Mouse (Mus musculus): ENCODE measurements around the gene Cabcoco1. TPM values are rescaled to one million over a fixed set of nuclear protein-coding genes. Genes with fewer than 3 reads are reported as not detected.

Gene Cabcoco1
- polyA plus RNA-seq, 1 experiment from 2014 or later: 23.1 TPM

DNA sequence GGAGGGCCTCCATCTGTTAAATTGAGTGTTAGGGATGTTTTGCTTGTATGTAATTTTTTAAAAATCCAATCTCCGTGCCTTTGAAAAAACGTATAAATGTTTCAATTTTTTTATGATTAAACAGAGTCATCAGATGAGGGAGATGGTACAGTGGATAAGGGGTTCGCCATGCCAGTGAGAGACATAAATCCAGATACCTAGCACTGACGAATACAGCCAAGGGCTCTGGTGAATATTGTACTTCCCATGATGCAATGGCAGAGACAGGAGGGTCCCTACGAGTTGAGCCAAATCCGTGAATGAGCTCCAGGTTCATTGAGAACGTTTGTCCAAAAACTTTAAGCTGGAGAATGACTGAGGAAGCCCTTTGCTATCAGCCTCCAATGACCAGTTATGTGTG lies 9.6 kb upstream of the Cabcoco1 start:
- H3K9me3 ChIP-seq (replicated peaks): no peaks in the 10 kb centered on the region
- no peaks in the 10 kb centered on the region for H3K36me3 ChIP-seq
- no peak overlapping the region for H3K4me3 ChIP-seq
- no peak overlapping the region for H3K9ac ChIP-seq
- no peak overlapping the region for H3K27ac ChIP-seq (ENCODE audit: poor library complexity, severe bottlenecking)
- H3K4me2 ChIP-seq: no peak overlapping the region
- H3K27me3 ChIP-seq (replicated peaks): no peaks in the 10 kb centered on the region
- H3K4me1 ChIP-seq (replicated peaks): no peaks in the 10 kb centered on the region
- 83% methylated on average over 7 of the region's 7 CpGs for WGBS
- ATAC-seq (ENCODE audit: insufficient number of reproducible peaks, low FRiP score): no peak

DNA sequence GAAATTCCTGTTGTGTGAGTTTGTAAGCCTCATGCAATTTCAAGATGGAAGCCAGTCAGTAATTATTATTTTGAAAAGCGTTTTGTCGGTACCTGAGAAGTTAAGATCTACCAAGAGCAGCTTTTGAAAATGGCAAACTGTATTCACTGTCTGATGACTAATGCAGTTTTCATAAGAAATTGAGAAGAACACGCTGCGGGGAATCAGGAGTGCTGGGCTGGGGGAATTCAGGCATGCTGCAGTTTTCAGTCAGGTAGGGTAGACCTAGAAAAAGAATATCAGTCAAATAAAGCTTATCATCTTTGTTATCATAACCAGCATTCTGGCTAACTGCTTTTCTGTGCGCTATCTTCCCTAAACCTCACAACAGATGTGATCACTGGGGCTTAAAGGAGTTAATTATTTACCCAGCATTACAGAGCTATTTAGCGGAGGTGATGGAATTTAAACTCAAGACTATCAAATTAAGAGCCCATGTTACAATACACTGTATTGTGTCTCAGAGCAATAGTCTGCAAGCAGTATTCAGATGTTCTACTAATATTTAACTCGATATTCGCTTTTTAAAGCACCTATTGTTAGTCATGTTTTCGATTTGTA lies 9.1 kb upstream of the Cabcoco1 start:
- no peak overlapping the region for H3K4me3 ChIP-seq
- no peaks in the 10 kb centered on the region for H3K36me3 ChIP-seq
- no peak overlapping the region for H3K4me2 ChIP-seq
- 84% methylated on average over 9 of the region's 9 CpGs for WGBS
- H3K27me3 ChIP-seq (replicated peaks): no peaks in the 10 kb centered on the region
- H3K9me3 ChIP-seq (replicated peaks): no peaks in the 10 kb centered on the region
- no peaks in the 10 kb centered on the region for H3K4me1 ChIP-seq (replicated peaks)
- no peak overlapping the region for H3K9ac ChIP-seq
- no peak overlapping the region for H3K27ac ChIP-seq (ENCODE audit: poor library complexity, severe bottlenecking)
- no peak for ATAC-seq (ENCODE audit: insufficient number of reproducible peaks, low FRiP score)

DNA sequence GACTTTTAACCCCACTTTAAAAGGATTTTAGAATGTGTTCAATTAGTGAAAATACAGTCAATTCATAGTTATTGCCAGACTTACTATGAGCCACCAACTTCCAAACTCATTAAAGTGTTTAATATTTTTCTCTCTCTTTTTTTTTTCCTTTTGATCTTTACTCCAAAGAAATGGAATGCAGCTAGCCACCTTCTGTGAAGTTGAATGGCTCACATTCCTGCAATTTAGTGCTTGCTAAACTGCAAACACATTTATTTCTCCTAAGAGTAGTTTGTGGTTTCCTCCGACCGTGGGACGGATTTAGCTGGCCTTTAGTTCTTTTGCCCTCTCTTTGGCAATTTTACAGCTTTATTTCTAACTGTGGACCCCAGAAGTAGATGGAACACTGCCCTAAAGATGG lies 1.4 kb upstream of the Cabcoco1 start:
- no peak overlapping the region for H3K4me3 ChIP-seq
- no peaks in the 10 kb centered on the region; the same call in 1 of the 2 replicates for H3K9me3 ChIP-seq (replicated peaks)
- H3K4me2 ChIP-seq: no peak overlapping the region
- H3K4me1 ChIP-seq (replicated peaks): peaks cover 12% of the 10 kb centered on the region
- WGBS: 88% methylated on average over 3 of the region's 3 CpGs
- H3K27me3 ChIP-seq (replicated peaks): no peaks in the 10 kb centered on the region
- no peak for ATAC-seq (ENCODE audit: insufficient number of reproducible peaks, low FRiP score)
- no peaks in the 10 kb centered on the region for H3K36me3 ChIP-seq
- H3K9ac ChIP-seq: no peak overlapping the region
- no peak overlapping the region for H3K27ac ChIP-seq (ENCODE audit: poor library complexity, severe bottlenecking)

DNA sequence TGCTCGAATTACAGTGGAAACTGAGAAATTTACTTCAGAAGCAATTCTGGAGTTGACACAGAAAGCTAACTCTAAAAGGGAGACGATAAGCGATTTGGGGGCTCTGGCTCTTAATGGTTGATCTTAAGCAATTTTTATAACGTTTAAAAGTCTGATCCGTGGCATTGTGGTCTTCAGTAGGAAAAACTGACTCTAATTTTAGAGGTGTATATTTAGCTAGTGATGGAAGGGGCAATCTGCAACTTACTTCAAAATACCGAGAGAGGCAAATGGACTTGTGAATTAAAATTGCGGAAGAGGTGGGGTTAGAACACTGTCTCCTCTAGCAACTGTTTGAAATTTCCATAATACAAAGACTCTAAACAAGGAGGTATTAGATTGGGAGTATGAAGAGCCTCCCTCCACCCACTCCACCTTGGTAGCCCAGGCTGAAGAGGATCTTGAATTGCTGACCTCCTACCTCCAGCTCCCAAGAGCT lies 286 bp upstream of the Cabcoco1 start:
- peak overlapping the region; percentile 58 for H3K9ac ChIP-seq
- H3K9me3 ChIP-seq (replicated peaks): no peaks in the 10 kb centered on the region; the same call in 1 of the 2 replicates
- peak overlapping the region; percentile 36 for H3K27ac ChIP-seq (ENCODE audit: poor library complexity, severe bottlenecking)
- peak overlapping the region; percentile 45 for H3K4me3 ChIP-seq
- no peaks in the 10 kb centered on the region for H3K36me3 ChIP-seq
- H3K4me2 ChIP-seq: peak overlapping the region; percentile 67
- H3K27me3 ChIP-seq (replicated peaks): no peaks in the 10 kb centered on the region
- peaks cover 12% of the 10 kb centered on the region for H3K4me1 ChIP-seq (replicated peaks)
- ATAC-seq (ENCODE audit: insufficient number of reproducible peaks, low FRiP score): no peak
- 38% methylated on average over 7 of the region's 7 CpGs for WGBS

DNA sequence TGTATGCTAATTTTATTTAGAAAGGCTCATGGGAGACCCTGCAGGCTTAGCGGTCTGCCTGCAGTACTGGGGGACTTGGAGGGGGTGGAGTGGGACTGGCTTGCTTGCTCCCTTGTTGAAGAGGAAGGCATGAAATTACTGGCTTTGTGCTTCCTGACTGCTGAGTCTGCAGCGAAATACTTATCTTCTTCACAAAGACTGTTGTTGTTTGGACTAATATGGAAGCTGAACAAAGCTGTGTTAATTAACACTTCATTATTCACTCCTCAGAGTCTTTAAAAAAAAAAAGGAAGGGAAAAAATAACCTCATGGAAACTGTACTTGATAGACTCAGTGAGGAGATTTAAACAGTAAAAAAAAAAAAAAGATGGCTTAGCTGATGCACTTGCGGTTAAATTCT lies 1.1 kb downstream of the Cabcoco1 start:
- ATAC-seq (ENCODE audit: insufficient number of reproducible peaks, low FRiP score): no peak
- Histone ChIP-seq H3K27me3 (replicated peaks) (no peaks in the 10 kb centered on the region), H3K4me3 (no peak overlapping the region), H3K36me3 (no peaks in the 10 kb centered on the region), H3K9ac (no peak overlapping the region), H3K4me2 (peak overlapping the region; percentile 67; the same call in 1 of the 2 replicates), H3K4me1 (replicated peaks) (peaks cover 12% of the 10 kb centered on the region), H3K9me3 (replicated peaks) (no peaks in the 10 kb centered on the region; the same call in 1 of the 2 replicates), H3K27ac (ENCODE audit: poor library complexity, severe bottlenecking) (no peak overlapping the region; the same call in 1 of the 2 replicates)
- WGBS: 54% methylated on average over 3 of the region's 3 CpGs

DNA sequence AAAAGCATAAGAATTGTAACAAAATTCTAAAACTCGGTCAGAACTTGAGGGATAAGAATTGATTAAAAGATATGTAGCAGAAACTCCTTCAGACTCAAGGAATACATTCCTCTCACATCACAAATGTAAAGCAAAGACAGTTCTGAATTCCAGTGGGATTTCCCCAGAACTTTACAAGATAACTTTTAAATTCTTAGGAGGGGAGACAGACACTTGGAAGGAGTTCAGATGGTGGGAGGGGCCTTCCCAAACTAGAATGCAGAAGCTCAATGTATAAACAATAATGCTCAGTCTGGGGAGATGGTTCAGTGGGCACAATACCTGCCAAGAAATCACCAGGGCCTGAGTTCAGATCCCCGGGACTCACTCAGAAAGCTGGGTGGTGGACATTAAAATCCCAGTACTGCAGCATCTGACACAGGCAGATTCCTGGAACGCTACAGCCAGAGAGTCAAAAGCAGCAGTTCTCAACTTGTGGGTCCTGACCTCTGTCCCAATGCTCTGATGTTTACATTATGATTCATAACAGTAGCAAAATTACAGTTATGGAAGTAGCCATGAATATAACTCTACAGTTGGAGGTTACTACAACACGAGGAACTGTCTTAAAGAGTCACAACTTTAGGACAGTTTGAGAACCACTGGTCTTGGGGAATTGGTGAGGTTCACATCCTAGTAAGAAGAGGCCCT lies 4.3 kb downstream of the Cabcoco1 start:
- H3K4me1 ChIP-seq (replicated peaks): peaks cover 12% of the 10 kb centered on the region
- no peak overlapping the region for H3K4me2 ChIP-seq
- ATAC-seq (ENCODE audit: insufficient number of reproducible peaks, low FRiP score): no peak
- no peaks in the 10 kb centered on the region for H3K9me3 ChIP-seq (replicated peaks)
- no peaks in the 10 kb centered on the region for H3K27me3 ChIP-seq (replicated peaks)
- H3K27ac ChIP-seq (ENCODE audit: poor library complexity, severe bottlenecking): peak overlapping the region; percentile 47; the same call in 1 of the 2 replicates
- 68% methylated on average over 4 of the region's 4 CpGs for WGBS
- no peaks in the 10 kb centered on the region for H3K36me3 ChIP-seq
- H3K4me3 ChIP-seq: no peak overlapping the region
- H3K9ac ChIP-seq: no peak overlapping the region

DNA sequence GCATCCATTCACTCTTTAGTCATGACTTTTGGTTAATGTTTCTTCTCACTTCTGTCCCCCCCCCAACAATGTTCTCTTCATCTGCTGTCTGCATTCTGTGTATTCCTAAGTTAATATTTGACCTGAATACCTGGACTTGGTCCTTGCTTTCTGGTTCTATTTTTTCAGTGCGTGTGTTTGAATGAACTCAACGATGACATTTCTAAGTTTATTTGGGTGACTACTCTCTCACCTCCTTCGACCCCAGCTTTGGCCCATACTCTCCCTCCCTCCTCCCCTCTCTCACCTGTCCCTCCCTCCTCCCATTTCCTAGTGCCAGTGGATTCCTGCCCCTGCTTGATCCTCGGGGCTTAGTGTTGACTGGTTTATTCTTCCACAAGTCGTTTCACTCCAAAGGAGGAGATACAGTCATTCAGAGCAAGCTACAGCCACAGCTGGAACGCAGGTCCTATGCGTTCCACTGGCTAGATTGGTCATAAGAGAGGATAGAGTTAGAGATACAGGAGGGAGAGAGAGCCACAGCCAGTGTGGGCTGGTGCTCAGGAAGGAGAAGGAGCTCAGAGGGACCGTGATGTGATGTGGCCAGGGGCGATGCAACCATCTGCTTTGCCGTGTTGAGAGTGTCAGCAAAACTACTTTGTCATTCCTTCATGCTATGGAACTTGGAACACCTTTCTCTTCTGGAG lies 12.2 kb downstream of the Cabcoco1 start:
- no peaks in the 10 kb centered on the region for H3K36me3 ChIP-seq
- H3K9ac ChIP-seq: no peak overlapping the region
- no peaks in the 10 kb centered on the region for H3K9me3 ChIP-seq (replicated peaks)
- H3K4me1 ChIP-seq (replicated peaks): 0 out of 2 replicates have a peak, but pooled peaks cover 2% of the 10 kb centered on the region
- H3K27me3 ChIP-seq (replicated peaks): no peaks in the 10 kb centered on the region
- H3K4me3 ChIP-seq: no peak overlapping the region
- WGBS: 80% methylated on average over 10 of the region's 10 CpGs
- H3K27ac ChIP-seq (ENCODE audit: poor library complexity, severe bottlenecking): no peak overlapping the region
- H3K4me2 ChIP-seq: no peak overlapping the region
- no peak for ATAC-seq (ENCODE audit: insufficient number of reproducible peaks, low FRiP score)

DNA sequence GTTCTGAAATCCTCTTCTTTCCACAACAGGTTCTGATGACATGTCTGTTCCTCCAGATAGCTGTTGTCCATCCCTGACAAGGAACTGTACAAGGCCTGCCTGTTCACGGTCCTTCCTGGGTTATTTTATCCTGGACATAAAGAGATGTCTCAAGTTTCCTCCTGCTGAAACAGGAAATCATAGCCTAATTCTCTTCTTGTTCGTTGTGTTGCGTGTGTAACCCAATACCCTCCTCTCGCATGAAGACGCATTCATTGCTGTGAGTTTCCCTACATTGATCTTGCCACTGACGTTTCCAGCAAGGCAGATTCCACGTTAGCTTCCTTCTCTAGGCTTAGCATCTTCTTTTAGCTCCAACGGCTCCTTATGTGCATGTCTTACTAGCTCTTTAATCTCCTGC lies 12.7 kb downstream of the Cabcoco1 start:
- Histone ChIP-seq H3K4me2 (no peak overlapping the region), H3K36me3 (no peaks in the 10 kb centered on the region), H3K27me3 (replicated peaks) (no peaks in the 10 kb centered on the region), H3K4me3 (no peak overlapping the region), H3K9me3 (replicated peaks) (no peaks in the 10 kb centered on the region), H3K4me1 (replicated peaks) (0 out of 2 replicates have a peak, but pooled peaks cover 2% of the 10 kb centered on the region), H3K9ac (no peak overlapping the region), H3K27ac (ENCODE audit: poor library complexity, severe bottlenecking) (no peak overlapping the region)
- WGBS: 72% methylated on average over 8 of the region's 8 CpGs
- no peak for ATAC-seq (ENCODE audit: insufficient number of reproducible peaks, low FRiP score)

DNA sequence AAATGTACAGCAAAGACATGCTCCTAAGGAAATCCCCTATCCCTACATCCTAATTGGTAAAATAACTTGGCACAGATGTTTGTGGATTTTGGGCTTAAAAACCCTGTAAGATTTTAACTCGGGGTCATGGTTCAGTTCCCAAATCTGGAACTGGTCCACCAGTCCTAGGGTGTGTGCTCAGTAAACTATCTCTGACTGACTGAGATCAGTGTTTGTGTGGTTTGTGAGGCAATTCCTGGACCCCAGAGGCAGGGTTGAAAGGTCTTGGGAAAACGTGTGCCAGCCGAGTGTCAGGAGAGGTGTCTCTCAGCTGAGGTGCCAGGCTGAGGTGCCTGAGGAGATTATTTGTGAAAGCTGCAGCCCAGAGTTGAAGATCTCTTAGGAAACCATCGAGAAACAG lies 19.6 kb downstream of the Cabcoco1 start:
- H3K27ac ChIP-seq (ENCODE audit: poor library complexity, severe bottlenecking): no peak overlapping the region
- no peak overlapping the region for H3K4me2 ChIP-seq
- H3K4me1 ChIP-seq (replicated peaks): 0 out of 2 replicates have a peak, but pooled peaks cover 2% of the 10 kb centered on the region
- no peaks in the 10 kb centered on the region for H3K9me3 ChIP-seq (replicated peaks)
- H3K36me3 ChIP-seq: no peaks in the 10 kb centered on the region
- no peak for ATAC-seq (ENCODE audit: insufficient number of reproducible peaks, low FRiP score)
- WGBS: 69% methylated on average over 4 of the region's 4 CpGs
- H3K27me3 ChIP-seq (replicated peaks): no peaks in the 10 kb centered on the region
- no peak overlapping the region for H3K9ac ChIP-seq
- no peak overlapping the region for H3K4me3 ChIP-seq

DNA sequence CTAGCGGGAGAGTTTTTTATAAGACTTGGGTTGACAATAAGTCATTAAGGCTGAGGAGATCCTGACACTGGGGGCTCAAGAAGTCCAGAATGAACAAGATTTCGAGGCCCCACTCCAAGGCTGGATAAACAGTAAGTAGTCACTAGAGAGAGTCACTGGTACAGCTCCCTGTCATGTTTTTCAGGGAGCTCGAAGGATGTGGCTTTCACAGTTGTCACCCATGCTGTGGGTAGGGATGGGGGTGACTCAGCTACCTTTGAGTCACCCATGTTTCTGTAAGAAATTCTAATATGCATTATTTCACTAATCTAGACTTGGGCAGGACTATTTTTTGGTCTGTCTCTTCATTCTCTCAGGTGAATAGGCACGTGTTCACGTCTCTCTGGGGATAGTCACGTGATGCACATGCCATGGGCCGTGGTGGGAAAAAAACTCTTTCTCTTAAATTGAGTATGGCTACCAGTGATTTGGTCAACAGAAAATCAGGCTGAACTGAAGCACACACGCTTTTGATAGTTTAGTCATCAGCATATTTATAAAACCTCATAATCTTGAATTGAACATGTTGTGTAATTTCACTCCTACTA lies 29.2 kb downstream of the Cabcoco1 start:
- Histone ChIP-seq H3K27ac (ENCODE audit: poor library complexity, severe bottlenecking) (no peak overlapping the region), H3K36me3 (no peaks in the 10 kb centered on the region), H3K4me2 (no peak overlapping the region), H3K9ac (no peak overlapping the region), H3K4me1 (replicated peaks) (no peaks in the 10 kb centered on the region), H3K27me3 (replicated peaks) (no peaks in the 10 kb centered on the region), H3K9me3 (replicated peaks) (no peaks in the 10 kb centered on the region), H3K4me3 (no peak overlapping the region)
- no peak for ATAC-seq (ENCODE audit: insufficient number of reproducible peaks, low FRiP score)
- WGBS: 80% methylated on average over 8 of the region's 8 CpGs

DNA sequence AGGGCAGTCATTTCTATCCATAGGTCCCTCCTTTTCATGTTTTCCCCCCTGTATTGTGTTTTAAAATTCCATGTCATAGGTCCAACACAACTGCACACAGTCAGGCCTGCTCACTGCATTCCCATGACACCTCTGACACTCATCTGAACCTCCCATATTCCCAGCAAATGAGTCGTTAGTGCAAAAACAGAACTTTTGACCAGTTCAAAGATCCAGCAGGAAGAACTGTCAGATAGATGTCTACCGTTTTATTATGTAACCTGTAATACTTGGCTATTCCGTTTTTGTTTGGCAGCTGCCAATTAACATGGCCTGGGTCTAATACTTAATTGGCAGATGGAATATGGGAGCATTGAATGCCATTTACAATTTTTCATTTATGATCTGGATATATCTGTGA lies 34.0 kb downstream of the Cabcoco1 start:
- no peaks in the 10 kb centered on the region for H3K27me3 ChIP-seq (replicated peaks)
- ATAC-seq (ENCODE audit: insufficient number of reproducible peaks, low FRiP score): no peak
- H3K4me2 ChIP-seq: no peak overlapping the region
- no peak overlapping the region for H3K9ac ChIP-seq
- WGBS: 79% methylated on average over 3 of the region's 3 CpGs
- H3K27ac ChIP-seq (ENCODE audit: poor library complexity, severe bottlenecking): no peak overlapping the region
- H3K4me3 ChIP-seq: no peak overlapping the region
- H3K4me1 ChIP-seq (replicated peaks): no peaks in the 10 kb centered on the region
- H3K9me3 ChIP-seq (replicated peaks): peaks cover 3% of the 10 kb centered on the region; the same call in 1 of the 2 replicates
- H3K36me3 ChIP-seq: peaks cover 4% of the 10 kb centered on the region; the same call in 1 of the 2 replicates

All from heart, embryonic 12.5 days (tissue).